ENCODE assay signal across 17 mouse cellular contexts in the genomic region with DNA sequence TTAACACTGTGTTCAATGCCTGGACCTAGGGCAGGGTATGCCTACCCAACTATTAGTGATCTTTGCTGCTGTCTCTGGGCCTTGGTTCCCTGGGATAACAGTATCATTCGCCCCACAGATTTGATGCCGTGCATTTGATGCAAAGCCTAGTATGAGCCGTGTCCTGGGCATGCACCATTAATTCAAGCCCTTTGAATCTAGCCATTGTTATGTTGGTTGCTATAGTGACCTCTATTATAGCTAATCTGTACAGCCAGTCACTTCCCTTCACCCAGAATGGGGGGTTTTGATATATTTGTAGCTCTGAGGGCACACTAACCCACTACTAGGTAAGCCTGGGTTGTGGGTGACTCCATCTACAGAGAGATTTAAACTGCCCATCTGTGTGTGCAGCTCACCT. TPM values are rescaled to one million over a fixed set of nuclear protein-coding genes. Genes with fewer than 3 reads are reported as not detected.
"Had no signal": no experiment of that assay in that cellular context is flagged by ENCODE, and none has a peak within 500 bp of the region (broad histone marks: within the 10 kb centered on the region; RNA-seq: fewer than 3 reads in every experiment).

No protein-coding gene starts in this region.

- H3K27me3 ChIP-seq: stomach, embryonic 15.5 days had no signal

- DNase-seq: kidney, adult 18-20 months; kidney, adult 9 months; kidney, postnatal 14 days; kidney, postnatal 4 days; liver, postnatal 0 days; lung, embryonic 14.5 days; right cerebral cortex, postnatal 25 days; spleen, adult 18-20 months; thymus, postnatal 25 days had no signal

- H3K9ac ChIP-seq: limb, embryonic 12.5 days; limb, embryonic 15.5 days; liver, embryonic 14.5 days; liver, postnatal 0 days; lung, embryonic 14.5 days; stomach, embryonic 15.5 days had no signal

- H3K9me3 ChIP-seq: limb, embryonic 12.5 days; limb, embryonic 15.5 days; stomach, embryonic 15.5 days had no signal

- ATAC-seq: intestine, embryonic 16.5 days; liver, postnatal 0 days; lung, postnatal 0 days had no signal

- H3K4me2 ChIP-seq: limb, embryonic 12.5 days; limb, embryonic 15.5 days; liver, embryonic 11.5 days; lung, embryonic 14.5 days; stomach, embryonic 15.5 days had no signal

- H3K27ac ChIP-seq: limb, embryonic 12.5 days; limb, embryonic 15.5 days; liver, embryonic 14.5 days; macrophage; stomach, embryonic 15.5 days had no signal

- H3K4me3 ChIP-seq: limb, embryonic 12.5 days; limb, embryonic 15.5 days; stomach, embryonic 15.5 days had no signal

- H3K36me3 ChIP-seq: limb, embryonic 12.5 days; limb, embryonic 15.5 days; stomach, embryonic 15.5 days had no signal

- H3K4me1 ChIP-seq: limb, embryonic 12.5 days had no signal

RNA-seq across cellular contexts. Expression of gene Olig1, which starts 40.3 kb away (rescaled TPM):
- polyA plus RNA-seq: intestine, embryonic 16.5 days; liver, embryonic 11.5 days; liver, embryonic 14.5 days; lung, postnatal 0 days; macrophage had no signal
